Mouse (Mus musculus): Measurements from ENCODE around the gene Ddi2. TPM values are rescaled to one million over a fixed set of nuclear protein-coding genes. Genes with fewer than 3 reads are reported as not detected.
"Not testable (repeated sequence)": the region's sequence is repeated elsewhere in the genome, so short reads cannot be mapped to it uniquely, and the experiment has no call there.

The Ddi2 gene
- 13.2 and 15.6 TPM in 2 replicates for polyA plus RNA-seq (2015; fragmentation: Nextera tagmentation; extraction: Ambion mirVana)

GRCm38 (mm10) chr4:141722731-141723672 lies at the start of gene Ddi2:
Gene Ddi2 (minus strand): TSS chr4:141723419.
- WGBS, result under 1% methylated on average over 104 of the region's 105 CpGs
- peaks cover 46% of the 10 kb centered on the region for H3K4me1 ChIP-seq
- peaks cover 11% of the 10 kb centered on the region for H3K36me3 ChIP-seq
- no peaks in the 10 kb centered on the region for H3K27me3 ChIP-seq (replicated peaks)
- ATAC-seq (ENCODE audit: extremely low read depth, insufficient number of reproducible peaks, low FRiP score, low TSS enrichment), result peak; percentile 67
- no peaks in the 10 kb centered on the region for H3K9me3 ChIP-seq
- H3K9ac ChIP-seq, result peak within 1 kb of the TSS; percentile 99
- H3K27ac ChIP-seq (replicated peaks), result peak within 1 kb of the TSS; percentile 98
- peak within 1 kb of the TSS; percentile 82 for H3K4me3 ChIP-seq
- H3K4me2 ChIP-seq, result peak within 1 kb of the TSS; percentile 87

- WGBS, result 85% methylated on average over 3 of the region's 4 CpGs
- Histone ChIP-seq H3K36me3 (peaks cover 99% of the 10 kb centered on the region), H3K4me1 (peaks cover 22% of the 10 kb centered on the region)
- ATAC-seq (ENCODE audit: extremely low read depth, insufficient number of reproducible peaks, low FRiP score, low TSS enrichment); H3K27me3 ChIP-seq (replicated peaks); H3K9ac ChIP-seq; H3K4me3 ChIP-seq; H3K4me2 ChIP-seq; H3K9me3 ChIP-seq; H3K27ac ChIP-seq (replicated peaks): not testable (repeated sequence)
Observed at GRCm38 (mm10) chr4:141773019-141773418, 49.8 kb upstream of the Ddi2 start.

- no peak overlapping the region for H3K4me2 ChIP-seq
- H3K9me3 ChIP-seq, result no peaks in the 10 kb centered on the region
- no peak overlapping the region for H3K4me3 ChIP-seq
- peaks cover 34% of the 10 kb centered on the region for H3K4me1 ChIP-seq
- no peak overlapping the region for H3K27ac ChIP-seq (replicated peaks)
- H3K36me3 ChIP-seq, result peaks cover 87% of the 10 kb centered on the region
- no peaks in the 10 kb centered on the region for H3K27me3 ChIP-seq (replicated peaks)
- 87% methylated on average over 8 of the region's 8 CpGs for WGBS
- H3K9ac ChIP-seq, result no peak overlapping the region
- no peak for ATAC-seq (ENCODE audit: extremely low read depth, insufficient number of reproducible peaks, low FRiP score, low TSS enrichment)
Observed at GRCm38 (mm10) chr4:141771823-141772222, 48.6 kb upstream of the Ddi2 start.

DNA sequence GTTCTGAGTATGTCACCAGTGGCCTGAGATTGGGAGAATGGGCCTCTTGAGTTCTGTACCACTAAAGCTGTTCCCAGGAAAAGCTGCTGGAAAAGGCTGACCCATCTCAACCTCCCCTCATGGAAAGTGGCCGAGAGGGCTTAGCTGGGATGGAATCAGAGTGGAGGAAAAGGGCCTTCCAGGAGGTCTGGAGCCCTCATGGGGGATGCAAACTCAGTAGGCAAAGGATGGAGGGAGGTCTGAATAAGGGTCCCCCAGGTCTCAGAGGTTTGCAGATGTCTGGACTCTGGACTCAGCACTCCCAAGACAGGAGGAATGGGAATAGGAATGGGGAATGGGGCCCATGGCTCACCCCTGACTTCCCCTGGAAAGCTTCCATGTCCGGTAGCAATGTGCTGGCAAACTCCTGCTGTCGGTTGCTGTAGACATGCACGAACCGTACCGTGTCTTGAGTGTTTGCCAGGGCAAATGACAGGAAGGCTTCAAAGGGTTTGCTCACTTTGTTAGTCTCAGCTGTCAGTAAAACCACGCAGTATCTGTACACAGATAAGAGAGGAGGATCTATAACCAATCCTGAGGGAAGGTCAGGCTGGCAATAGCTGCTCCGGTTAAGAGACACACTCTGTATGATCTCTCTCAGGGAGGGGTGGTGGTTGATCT lies 46.4 kb upstream of the Ddi2 start:
- WGBS, result 44% methylated on average over 8 of the region's 8 CpGs
- peaks cover 76% of the 10 kb centered on the region for H3K36me3 ChIP-seq
- no peaks in the 10 kb centered on the region for H3K9me3 ChIP-seq
- no peaks in the 10 kb centered on the region for H3K27me3 ChIP-seq (replicated peaks)
- ATAC-seq (ENCODE audit: extremely low read depth, insufficient number of reproducible peaks, low FRiP score, low TSS enrichment), result no peak
- no peak overlapping the region for H3K27ac ChIP-seq (replicated peaks)
- no peak overlapping the region for H3K9ac ChIP-seq
- H3K4me1 ChIP-seq, result peaks cover 46% of the 10 kb centered on the region
- no peak overlapping the region for H3K4me3 ChIP-seq
- H3K4me2 ChIP-seq, result no peak overlapping the region

GRCm38 (mm10) chr4:141767353-141768036 lies 44.3 kb upstream of the Ddi2 start:
- H3K36me3 ChIP-seq, result peaks cover 76% of the 10 kb centered on the region
- no peaks in the 10 kb centered on the region for H3K27me3 ChIP-seq (replicated peaks)
- no peaks in the 10 kb centered on the region for H3K9me3 ChIP-seq
- H3K4me2 ChIP-seq, result peak overlapping the region; percentile 57
- H3K4me1 ChIP-seq, result peaks cover 46% of the 10 kb centered on the region
- peak overlapping the region; percentile 65; the same call in 1 of the 2 replicates for H3K9ac ChIP-seq
- 34% methylated on average over 19 of the region's 19 CpGs for WGBS
- H3K4me3 ChIP-seq, result peak overlapping the region; percentile 17; the same call in 1 of the 2 replicates
- H3K27ac ChIP-seq (replicated peaks), result peak overlapping the region; percentile 93
- ATAC-seq (ENCODE audit: extremely low read depth, insufficient number of reproducible peaks, low FRiP score, low TSS enrichment), result peak; percentile 68; the same call in 1 of the 2 replicates

DNA sequence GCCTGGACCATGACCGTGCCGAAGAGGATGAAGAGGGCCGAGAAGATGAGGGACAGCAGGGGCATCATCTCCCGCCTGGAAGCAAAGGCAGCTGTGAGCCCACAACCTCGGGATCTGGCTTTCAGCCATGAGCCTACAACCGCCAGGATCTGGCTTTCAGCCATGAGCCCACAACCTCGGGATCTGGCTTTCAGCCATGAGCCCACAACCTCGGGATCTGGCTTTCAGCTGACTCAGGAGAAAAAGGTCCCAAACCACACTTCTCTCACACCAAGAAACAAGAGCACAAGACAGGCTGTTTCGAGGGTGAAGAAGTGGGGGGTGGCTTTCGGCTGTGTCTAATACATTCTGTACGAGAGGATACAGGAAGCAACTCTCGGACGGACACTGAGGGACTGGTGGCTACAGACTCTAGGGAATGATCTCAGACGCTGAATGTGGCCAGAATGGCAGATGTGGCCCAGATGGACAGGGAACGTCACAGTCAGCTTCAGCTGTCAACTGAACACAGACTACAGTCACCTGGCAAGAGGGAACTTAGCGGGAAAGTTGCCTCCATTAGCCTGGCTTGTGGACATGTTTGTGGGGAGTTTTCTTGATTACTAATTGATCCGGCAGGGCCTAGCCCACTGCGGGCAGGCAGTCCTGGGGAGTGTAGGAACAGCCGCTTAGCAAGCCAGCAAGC lies 43.6 kb upstream of the Ddi2 start:
- H3K36me3 ChIP-seq, result peaks cover 76% of the 10 kb centered on the region
- peak; percentile 25; the same call in 1 of the 2 replicates for ATAC-seq (ENCODE audit: extremely low read depth, insufficient number of reproducible peaks, low FRiP score, low TSS enrichment)
- 31% methylated on average over 19 of the region's 19 CpGs for WGBS
- no peaks in the 10 kb centered on the region for H3K27me3 ChIP-seq (replicated peaks)
- no peaks in the 10 kb centered on the region for H3K9me3 ChIP-seq
- peak overlapping the region; percentile 93 for H3K27ac ChIP-seq (replicated peaks)
- peak overlapping the region; percentile 57 for H3K4me2 ChIP-seq
- H3K9ac ChIP-seq, result peak overlapping the region; percentile 58
- H3K4me3 ChIP-seq, result peak overlapping the region; percentile 17
- peaks cover 46% of the 10 kb centered on the region for H3K4me1 ChIP-seq

DNA sequence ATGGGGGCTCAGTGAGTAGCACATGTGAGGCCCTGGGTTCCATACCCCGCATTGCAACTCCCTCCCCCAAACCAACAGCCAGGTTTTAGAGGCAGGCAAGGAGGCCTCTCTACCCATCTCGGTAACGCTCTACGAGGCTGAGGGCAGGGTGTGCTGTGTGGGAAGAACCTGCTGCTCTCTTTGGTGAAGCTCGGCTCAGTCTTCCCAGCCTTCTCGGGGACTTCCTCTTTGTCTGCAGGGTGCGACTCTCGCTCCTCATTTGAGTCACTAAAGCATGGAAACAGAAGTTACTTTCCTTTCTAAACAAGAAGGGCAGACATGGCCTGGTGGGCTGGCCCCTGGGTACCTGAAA lies 43.1 kb upstream of the Ddi2 start:
- Histone ChIP-seq H3K27me3 (replicated peaks) (no peaks in the 10 kb centered on the region), H3K27ac (replicated peaks) (peak overlapping the region; percentile 93), H3K4me1 (peaks cover 46% of the 10 kb centered on the region), H3K9ac (peak overlapping the region; percentile 58), H3K4me3 (peak overlapping the region; percentile 17; the same call in 1 of the 2 replicates), H3K9me3 (no peaks in the 10 kb centered on the region), H3K36me3 (peaks cover 76% of the 10 kb centered on the region), H3K4me2 (peak overlapping the region; percentile 57)
- no peak for ATAC-seq (ENCODE audit: extremely low read depth, insufficient number of reproducible peaks, low FRiP score, low TSS enrichment)
- 69% methylated on average over 8 of the region's 8 CpGs for WGBS

DNA sequence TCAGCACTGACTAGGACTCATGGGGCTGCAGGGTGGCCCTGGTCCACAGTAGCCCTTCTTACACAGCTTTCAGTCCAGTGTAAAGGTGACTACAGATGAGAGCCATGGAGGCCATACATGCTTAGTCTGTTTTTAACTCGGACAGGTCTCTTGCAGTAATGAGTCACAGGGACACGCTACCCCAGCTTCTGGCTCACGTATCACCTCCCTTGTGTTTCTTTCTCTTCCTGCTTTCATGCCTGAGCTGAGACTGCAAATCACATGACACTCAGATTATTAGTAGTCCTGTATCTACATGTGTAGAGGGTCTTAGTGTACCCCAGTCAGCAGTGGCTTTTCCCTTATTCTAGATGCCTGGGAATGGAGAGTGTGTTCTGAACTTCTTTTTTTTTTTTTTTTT lies 41.8 kb upstream of the Ddi2 start:
- no peak overlapping the region for H3K4me3 ChIP-seq
- 89% methylated on average over 3 of the region's 3 CpGs for WGBS

GRCm38 (mm10) chr4:141763476-141763875 lies 40.3 kb upstream of the Ddi2 start:
- Histone ChIP-seq H3K36me3 (peaks cover 54% of the 10 kb centered on the region), H3K4me1 (peaks cover 38% of the 10 kb centered on the region), H3K9me3 (no peaks in the 10 kb centered on the region), H3K9ac (no peak overlapping the region), H3K4me2 (no peak overlapping the region), H3K27ac (replicated peaks) (no peak overlapping the region), H3K27me3 (replicated peaks) (no peaks in the 10 kb centered on the region), H3K4me3 (no peak overlapping the region)
- WGBS, result 88% methylated on average over 12 of the region's 12 CpGs
- no peak for ATAC-seq (ENCODE audit: extremely low read depth, insufficient number of reproducible peaks, low FRiP score, low TSS enrichment)

More for the DNA sequence above, 41.8 kb upstream of the Ddi2 start:
- Histone ChIP-seq H3K4me1 (peaks cover 41% of the 10 kb centered on the region), H3K27me3 (replicated peaks) (no peaks in the 10 kb centered on the region), H3K36me3 (peaks cover 69% of the 10 kb centered on the region), H3K4me2 (no peak overlapping the region), H3K27ac (replicated peaks) (no peak overlapping the region), H3K9ac (no peak overlapping the region), H3K9me3 (no peaks in the 10 kb centered on the region)
- no peak for ATAC-seq (ENCODE audit: extremely low read depth, insufficient number of reproducible peaks, low FRiP score, low TSS enrichment)

- H3K4me1 ChIP-seq, result peaks cover 25% of the 10 kb centered on the region
- no peak overlapping the region for H3K4me3 ChIP-seq
- H3K27ac ChIP-seq (replicated peaks), result no peak overlapping the region
- peaks cover 50% of the 10 kb centered on the region for H3K36me3 ChIP-seq
- H3K4me2 ChIP-seq, result no peak overlapping the region
- H3K9me3 ChIP-seq, result no peaks in the 10 kb centered on the region
- WGBS, result 89% methylated on average over 13 of the region's 13 CpGs
- H3K9ac ChIP-seq, result no peak overlapping the region
- no peak for ATAC-seq (ENCODE audit: extremely low read depth, insufficient number of reproducible peaks, low FRiP score, low TSS enrichment)
- no peaks in the 10 kb centered on the region for H3K27me3 ChIP-seq (replicated peaks)
Observed at GRCm38 (mm10) chr4:141762102-141762598, 38.9 kb upstream of the Ddi2 start.
